Mouse (Mus musculus): ENCODE measurements around the gene Whrn.

Gene Whrn

DNA sequence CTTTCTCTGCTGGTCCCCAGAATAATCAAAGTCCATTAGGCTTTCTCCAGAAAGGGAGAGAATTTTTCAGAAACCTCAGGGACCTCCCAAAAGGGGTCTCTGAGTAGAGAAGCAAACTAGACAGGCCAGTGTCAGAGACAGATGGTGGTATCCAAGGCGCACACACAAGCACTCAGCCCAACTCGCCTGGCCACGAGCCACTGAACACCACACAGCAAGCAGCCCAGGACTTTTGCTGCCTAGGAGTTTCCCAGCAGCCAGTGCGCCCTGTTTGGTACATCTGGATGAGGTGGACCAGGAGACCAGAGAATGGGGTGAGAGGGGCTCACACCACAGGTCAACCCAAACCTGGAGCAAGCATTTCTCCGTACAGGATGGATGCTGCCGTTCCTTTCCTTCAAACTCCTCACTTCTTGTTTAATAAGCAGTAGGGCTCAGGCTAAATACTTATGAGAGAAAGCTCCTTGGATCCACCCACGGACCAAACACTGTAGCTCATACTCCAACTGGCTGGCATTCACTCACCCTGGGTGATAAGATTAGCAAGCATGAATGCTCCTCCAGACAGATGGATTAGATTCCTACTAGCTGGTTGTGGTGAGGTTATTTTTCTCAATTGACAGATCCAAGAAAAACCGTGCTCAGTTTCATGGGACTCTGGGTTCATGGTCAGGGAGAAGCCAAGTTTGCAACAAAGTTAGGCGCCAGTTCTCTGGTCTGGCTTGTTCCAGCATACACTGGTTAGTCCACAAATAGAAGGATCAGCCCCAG, 2.3 kb downstream of the Whrn start:
- DNase-seq: no peak

DNA sequence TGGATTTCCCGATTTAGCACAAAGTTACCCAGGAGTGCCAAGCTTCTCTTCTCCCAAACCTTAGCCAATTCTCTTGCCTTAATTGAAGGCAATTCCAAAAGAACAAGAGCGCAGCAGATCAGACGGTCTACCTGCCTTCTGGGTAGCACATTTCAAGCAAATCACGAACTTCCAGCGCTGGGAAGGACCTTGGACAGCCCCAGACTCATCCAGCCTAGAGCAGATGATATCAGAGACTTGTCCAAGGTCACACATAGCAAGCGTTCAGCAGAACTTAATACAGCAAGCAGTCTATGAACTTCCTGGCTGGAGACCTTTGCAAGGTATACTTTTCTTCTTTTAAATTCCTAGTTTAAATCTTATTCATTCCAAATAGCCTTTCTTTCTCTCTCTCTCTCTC, 4.3 kb downstream of the Whrn start:
- DNase-seq: no peak

DNA sequence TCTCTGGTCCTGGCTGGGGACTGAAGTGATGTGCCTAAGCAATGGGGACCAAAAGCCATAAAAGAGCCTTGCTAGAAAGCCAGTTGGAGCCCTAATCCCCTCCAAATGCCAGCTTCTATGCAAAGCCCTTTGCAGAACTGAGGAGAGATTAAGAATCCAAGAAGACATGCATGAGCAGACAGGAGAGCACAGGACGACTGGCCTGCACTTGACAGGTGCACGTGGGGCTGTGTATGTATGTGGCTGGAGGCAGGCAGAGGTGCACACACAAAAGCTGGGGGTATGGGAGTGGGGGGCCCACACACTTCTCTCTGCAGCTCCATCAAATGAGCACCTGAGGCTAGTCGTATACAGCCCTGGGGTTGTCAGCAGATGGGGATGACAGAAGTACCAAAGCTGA, 5.6 kb downstream of the Whrn start:
- DNase-seq: peak; percentile 37 to 62

DNA sequence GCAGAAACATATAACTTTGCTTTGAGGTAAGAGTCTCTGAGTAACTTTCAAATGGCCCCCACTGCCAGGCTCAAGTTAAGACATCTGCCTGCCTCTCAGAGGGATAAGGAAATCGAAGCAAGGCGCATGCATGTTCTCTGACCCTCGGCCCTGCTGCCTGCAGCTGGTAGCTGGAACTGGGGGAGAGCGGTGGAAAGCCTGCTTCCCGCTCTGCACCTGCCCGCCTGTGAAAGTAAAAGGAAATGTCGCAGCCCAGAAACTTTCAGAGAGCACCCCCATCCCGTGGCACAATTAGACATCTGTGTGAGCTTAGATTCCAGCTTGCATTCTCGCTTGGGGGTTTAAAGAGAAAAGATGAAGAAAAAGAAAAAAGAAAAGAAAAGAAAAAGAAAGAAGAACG, 6.1 kb downstream of the Whrn start:
- DNase-seq: peak; percentile 74 to 85

DNA sequence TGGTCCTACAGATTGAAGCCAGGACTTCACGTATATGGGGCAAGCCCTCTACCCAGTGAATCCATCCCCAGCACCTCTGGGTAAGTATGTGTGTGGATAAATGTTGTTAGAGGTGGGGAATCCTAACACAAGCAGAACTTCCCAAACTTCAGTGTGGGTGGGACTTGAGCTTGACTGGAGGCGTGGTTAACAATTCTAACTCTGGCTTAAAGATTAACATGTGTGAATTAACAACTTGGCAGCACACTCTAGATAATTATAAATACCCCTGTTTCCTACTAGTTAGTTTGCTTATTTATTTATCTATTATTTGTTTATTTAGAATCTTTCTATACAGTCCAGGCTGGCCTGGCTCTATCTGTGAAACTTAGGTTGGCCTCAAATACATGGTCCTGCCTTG, 7.9 kb downstream of the Whrn start:
- no peak for DNase-seq

DNA sequence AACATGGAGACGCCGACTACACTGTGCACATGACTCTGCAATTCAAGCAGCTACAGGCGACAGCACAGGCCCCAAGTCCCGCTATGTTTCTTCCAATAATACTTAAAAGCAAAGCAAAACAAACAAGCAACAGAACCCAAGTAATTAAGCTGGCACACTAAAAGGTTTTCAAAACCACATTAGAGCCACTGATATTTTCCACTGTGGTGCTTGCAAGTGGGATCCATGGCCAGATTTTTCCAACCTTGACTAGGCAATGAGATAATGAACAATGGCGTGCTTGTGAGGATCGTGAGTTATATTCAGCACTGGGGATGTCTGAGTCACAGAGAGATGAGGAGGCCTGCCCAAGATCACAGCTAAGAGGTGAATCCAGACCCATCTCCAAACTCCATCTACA, 8.5 kb downstream of the Whrn start:
- DNase-seq: no peak

DNA sequence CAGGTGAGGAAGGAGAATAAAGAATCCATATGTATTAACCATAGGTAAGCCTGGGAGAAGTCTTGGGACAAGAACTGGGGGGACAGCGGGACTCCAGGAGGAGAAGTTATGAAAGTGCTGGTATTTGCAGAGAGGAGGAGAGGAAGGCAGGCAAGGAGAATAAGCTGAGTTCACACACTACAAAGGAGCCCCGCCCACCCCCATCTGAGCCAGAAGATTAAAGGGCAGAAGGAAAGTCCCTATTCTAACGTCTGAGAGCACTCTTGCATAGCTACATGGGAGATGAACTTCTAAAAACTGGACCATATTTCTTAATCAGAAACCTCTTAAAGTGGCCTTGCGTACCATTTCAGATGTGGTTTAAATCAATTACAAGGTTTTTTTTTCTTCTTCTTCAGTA, 9.3 kb downstream of the Whrn start:
- DNase-seq: peak; percentile 70 to 78

DNA sequence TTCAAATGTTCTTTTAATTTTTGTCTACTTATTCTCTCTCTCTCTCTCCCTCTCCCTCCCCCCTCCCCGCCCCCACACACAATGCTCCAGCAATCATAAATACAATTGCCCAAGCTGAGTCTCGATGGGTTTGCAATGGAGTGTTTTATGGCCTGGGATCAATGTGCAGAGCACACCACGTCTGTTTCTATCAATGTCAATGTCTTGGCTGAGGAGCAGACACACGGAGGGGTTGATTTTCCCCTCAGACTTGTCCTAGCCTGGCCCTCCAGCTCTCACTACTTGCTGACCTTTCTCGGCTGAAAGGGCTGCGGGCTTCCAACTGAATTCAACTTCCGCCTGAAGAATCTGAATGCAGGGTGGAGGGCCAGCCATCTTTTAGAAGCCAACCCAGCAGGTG, 12.1 kb downstream of the Whrn start:
- no peak for DNase-seq

DNA sequence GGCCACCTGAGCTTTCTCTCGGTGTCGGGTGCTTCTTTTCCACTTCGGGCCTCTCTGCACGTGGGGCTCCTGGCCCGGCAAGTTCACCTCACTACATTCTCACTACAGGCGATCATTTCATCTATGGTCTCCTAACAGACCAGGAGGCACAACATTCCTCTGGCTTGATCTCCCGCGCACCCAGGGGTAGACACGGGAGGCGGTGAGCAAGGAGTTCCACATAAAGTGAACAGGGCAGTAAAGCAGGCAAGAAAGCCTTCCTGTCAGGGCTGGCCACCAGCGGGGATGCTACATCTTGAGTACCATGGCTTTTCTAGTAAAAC, 15.0 kb downstream of the Whrn start:
- no peak for DNase-seq

DNA sequence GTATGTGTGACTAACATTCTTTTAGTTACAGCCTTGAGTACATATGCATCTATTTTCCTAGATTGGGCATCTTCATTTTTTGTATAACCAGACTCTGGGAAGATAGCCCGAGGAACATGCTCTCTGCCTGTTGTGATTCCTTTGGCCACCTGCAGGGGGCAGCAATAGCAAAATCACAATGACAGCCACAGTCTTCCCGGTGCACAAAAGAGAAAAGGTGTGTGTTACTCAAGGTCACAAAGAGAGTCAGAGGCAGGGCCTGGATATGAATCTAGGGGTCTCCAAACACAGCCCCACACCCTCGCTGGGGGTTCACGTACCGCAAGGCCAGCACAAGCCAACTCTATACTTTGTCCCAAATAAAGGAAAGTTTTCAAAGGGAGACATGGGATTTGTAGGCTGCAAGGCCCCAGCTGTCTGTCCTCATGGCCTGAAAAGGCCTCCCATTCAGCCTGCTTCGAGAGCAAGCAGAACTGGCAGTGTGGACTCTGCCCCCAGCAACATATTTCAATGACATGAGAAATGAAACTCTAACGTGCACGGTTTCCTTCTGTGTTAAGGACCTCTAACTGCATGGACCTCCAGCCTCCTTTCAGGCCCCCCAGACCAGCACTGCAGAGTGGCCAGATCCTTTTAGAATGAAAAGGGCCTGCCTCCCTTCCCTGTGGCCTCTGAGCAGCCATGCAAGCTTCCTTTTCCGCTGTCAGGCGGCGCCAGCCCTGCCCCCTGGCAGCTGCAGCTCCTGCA, 15.5 kb downstream of the Whrn start:
- peak; percentile 79 to 87 for DNase-seq

DNA sequence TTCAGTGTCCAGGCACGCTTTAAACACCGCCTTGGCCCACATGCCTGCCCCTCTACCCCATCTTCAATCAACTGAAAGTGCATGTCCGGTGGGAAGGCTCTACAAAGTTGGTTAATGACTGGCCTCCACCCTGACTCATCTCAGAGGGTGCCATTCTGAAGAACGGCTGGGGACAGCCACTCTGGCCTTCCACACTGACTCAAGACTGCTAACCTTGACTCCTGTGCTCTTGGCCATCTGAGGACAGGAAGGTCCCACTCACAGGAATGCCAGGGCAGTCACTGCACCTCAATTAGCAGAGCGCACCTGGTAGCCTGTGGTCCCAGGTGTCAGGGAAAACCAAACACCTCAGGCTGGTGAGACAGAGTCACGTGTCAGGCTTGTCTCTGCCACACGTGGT, 17.8 kb downstream of the Whrn start:
- no peak for DNase-seq

DNA sequence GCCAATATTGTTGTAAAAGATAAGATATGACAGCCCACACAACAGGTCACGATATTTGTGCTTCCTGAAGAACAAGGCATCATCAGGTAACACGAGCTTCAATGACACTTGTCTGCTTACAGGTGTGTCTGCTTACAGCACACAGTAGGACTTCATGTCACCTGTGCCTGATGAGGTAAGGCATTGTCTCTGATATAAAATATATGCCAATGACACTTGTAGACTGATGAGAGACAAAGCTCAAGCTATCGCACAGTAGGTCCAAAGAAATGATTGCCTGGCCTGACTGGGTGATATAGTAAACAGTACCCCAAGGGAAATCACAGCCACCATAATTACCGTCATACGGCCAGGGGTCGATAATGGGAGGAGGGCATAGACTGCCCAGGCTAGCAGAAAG, 18.9 kb downstream of the Whrn start:
- DNase-seq: no peak

DNA sequence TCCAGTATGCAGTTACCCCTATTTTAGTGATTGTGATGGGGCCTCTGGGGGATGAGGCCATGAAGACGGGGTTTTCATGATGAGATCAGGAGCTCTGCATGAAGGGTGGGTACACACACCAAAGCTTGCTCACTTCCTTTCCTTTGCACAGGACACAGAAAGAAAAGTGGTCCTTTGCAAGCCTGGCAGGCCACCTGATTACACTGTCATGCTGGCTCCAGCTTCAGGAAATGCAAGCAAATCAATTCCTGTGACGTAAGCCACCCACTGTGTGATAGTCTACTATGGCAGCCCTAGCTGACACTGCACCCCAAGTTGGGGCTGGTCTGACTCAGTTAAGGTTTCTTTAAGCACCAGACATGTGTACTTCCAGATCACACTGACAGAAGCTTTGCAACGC, 20.6 kb downstream of the Whrn start:
- DNase-seq: peak; percentile 24 to 43

DNA sequence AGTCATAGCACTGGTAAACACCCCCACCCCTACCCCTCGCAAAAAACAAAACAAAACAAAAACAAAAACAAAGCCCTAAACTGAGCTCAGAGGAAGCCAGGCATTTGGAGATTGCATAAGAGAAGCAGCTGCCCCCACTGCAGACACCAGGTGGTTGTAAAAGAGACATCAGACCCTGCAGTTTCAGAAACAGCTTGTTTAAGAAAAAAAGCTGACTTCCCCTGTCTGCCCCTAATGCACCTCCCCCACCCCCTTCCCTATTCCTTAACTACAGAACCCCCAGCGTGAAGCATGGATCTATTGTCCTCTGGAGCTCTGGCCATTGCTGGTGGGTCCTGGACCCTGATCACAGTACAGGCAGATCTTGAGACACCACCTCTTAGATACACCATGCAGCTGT, 21.4 kb downstream of the Whrn start:
- DNase-seq: peak; percentile 32 to 54

DNA sequence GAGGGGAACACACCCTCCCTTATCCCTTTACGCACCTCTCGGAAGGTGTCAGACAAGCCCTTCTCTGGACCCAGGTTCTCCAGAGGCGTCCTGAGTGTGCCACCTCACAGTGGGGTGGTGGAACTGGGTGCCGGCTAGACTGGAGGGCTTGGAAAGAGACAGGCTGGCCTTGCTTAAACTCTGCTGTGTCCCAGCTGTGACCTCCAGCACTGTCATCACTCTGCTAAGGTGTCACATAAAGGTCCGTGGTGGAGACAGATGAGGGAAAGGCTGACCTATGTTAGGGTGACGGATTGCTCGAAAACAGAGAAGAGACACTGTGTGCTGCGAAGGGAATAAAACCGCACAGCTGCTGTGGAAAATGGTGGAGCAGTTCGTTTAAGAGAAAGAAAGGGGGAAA, 28.5 kb downstream of the Whrn start:
- no peak for DNase-seq

DNA sequence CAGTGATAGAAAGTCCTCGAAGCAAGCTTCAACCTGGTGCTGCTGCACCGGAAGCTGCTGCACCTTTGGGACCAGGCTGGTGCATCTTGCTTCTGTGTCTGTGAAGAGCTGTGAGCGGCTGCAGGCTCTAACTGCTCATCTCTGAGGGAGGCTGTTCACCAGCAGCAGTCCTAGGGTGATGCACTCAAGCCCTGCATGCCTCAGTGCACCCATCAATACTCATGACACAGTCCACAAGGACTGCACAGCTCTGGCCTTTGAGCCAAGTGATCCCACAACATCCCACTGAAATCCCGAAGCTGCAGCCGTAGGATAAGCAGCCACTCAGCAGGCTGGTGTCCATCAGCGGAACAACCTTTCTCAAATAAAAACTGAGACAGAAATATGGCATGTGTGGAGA, 29.6 kb downstream of the Whrn start:
- no peak for DNase-seq

DNA sequence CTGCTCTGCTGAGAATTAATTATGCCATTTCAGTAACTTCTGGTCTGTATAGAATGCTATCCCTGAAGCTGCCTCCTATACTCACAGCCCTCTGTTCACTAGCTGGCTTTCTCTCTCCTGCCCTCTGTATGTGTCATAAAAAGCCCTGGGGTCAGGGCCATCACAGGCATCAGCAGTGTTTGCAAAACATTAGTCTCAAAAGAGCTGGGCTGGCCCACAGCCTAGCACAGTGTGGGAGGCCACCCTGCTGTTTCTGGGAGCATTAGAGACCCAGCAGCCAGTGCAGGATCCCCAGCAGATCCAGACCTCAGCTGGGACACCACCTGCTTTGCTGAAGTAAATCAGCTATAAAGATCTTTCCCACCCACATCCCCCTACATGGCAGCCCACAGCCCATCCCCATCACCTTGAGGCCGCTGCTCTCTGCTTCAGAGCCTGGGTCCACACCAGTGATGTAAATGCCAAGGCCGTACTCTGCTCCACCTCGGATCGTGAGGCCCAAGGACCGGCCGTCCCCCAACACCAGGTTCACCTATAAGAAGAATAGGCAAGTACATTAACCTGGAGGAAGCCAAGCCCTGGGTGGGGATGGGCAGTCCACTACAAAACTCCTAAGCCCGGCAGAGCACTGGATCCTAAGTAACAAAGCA, 34.8 kb downstream of the Whrn start:
- DNase-seq: no peak

DNA sequence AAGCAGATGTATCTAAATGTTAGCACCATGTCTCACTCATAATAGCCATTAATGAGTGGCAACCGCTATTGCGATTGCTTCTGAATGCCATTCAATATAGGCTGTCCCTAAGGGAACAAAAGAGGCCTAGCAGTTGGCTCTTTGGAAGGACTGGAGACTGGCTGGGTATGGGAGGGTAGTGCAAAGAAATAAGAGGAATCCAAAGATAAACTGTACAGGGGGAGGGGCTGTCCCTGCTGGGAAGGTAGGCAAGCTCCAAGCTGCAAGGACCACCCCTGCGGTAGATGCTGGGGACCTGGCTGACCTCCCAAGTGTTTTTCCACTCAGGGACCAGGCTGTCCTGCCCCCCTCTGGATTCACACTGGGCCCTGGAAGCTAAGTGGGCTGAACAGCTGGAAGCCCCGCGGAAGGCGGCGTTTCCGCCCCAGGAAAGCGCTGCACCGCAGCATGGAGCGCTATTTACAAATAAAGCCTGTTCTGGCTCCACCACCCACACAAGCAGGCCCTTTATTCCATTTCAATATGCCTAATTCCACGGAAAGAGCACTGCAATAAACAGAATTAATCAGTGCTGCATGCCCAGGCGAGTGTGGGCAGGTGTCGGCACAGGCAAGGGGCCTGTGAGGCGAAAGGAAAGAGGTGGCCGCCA, 36.5 kb downstream of the Whrn start:
- no peak for DNase-seq

DNA sequence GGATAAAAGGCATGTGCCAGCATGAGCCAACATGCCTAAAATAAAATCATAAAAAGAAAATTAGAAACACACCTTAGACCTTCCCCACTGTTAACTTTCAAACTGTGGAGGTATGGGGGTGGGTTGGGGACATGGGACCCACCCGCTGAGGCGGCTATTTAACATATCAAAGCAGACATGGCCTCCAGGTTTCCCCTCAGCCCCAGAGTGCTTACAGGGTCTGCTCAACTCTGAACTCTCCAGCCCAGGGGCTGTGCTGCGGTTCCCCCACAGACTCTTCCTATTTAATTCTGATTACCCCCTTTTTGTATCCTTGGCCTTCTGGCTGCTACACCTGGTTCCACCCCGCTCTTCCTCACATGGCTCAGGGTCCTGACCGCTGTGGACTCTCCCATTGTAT, 39.2 kb downstream of the Whrn start:
- DNase-seq: no peak

DNA sequence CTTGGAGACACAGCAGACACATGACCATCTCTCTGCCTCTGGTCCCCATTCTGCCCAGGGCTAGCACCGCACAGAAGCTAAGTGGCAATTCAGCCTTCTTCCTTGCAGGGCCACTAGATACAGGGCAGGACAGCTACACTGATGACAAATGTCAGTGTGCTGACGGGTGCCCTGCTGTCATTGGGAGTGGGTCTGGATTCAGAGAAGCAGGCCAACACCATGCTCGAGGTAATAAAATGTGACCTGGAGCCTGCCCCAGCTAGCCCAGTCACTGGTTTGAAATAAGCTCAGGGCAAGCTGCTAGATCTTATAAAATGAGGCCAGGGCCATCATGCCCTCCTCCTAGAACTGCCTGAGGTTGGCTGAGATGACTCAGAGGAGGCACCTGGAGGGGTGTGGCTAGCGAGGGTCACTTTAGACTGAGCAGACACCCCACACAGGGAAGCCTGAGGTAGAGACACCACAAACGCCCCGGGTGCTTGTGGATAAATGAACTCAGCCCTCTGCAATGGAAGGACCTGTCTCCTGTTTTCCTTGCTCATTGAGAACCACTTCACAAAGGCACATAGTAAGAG, 41.8 kb downstream of the Whrn start:
- DNase-seq: no peak

DNA sequence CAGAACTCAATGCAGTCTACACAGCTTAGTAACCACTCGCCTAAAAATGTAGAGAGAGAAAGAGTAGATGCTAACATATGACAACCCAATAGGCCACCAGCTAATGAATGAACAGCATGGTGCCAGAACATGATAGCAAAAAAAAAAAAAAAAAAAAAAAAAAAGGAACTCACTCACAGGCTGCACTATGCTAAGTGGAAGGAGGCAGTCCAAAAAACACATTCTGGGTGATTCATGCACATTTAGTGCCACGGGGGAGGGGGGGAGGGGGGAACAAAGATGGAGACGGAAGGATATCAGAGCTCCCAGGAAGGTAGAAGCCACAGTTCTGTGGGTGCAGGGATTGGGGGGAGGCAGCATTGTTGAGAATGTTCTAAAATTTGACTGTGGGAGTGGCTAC, 43.2 kb downstream of the Whrn start:
- DNase-seq: no peak

DNA sequence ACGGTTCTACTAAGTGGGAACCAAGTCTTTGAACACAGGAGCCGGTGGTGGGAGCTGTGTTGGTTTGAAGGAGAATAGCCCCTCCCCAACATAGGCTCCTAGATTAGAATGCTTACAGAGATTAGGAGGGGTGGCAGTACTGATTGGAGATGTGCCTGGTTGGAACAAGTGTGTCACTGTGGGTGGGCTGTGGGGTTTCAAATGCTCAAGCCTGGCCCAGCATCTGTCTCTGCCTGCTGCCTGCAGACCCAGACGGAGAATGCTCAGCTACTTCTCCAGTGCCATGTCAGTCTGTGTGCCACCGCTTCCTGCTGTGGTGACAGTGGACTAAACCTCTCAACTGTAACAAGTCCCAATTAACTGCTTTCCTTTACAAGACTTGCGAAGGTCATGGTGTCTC, 45.2 kb downstream of the Whrn start:
- DNase-seq: no peak

DNA sequence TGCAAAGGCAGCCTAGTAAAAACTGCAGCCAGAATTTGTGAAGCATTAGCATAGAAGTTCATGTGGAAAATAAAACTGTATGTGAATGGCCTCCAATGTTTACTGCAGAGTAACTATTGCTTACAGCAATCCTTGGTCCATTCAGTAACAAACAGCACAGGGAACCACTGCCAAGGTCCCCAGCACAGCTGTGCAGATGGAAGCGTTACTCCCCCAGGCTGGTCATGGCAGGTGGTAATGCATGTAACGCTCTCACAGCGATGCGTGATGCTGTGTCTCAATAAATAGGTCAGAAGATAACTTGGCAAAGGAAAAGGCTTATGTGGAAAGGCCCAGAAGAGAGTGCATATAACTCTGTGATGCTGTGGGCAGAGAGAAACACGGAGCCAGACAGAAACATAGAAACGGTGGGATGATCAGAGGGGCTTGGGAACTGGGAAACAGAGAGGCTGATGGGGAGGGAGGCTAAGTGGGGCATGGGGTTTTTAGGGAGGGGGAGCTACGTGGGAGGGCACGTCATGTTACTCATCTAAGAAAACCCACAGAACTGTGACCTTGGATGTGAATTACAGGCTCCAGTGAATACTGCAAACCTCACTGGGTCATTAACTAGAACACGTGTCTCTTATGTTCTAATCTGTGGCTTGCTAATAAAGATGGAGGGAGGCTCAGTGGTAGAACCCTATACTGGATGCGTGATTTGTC, 51.3 kb downstream of the Whrn start:
- no peak for DNase-seq
